Mouse (Mus musculus) CH12.LX (cell line): ENCODE data around the gene 3110021N24Rik.

Source experiments
- CTCF ChIP-seq, 2 experiments: IDR thresholded peaks in 1 of 2; conservative IDR thresholded peaks in 1 of 2; 2 replicates each; pipeline ENCODE4 v1.5.1; 2011 to 2012; ENCODE audit warnings: low read depth in 2 of 2, low read length in 2 of 2, improper control_type of control experiment in 1 of 2, inconsistent platforms in 1 of 2, mild to moderate bottlenecking in 1 of 2, moderate library complexity in 1 of 2
- EP300 ChIP-seq: IDR thresholded peaks from 2 replicates; pipeline ENCODE4 v1.6.1; 2011; ENCODE audit warnings: low read length, improper control_type of control experiment
- JUN ChIP-seq: IDR thresholded peaks from 2 replicates; pipeline ENCODE4 v1.6.1; 2011; ENCODE audit warnings: low read depth, mild to moderate bottlenecking, low read length, improper control_type of control experiment, moderate library complexity; ENCODE audit not compliant: insufficient read depth
- MAFK ChIP-seq: IDR thresholded peaks from 2 replicates; pipeline ENCODE4 v1.6.1; 2011; ENCODE audit warnings: low read length, improper control_type of control experiment; ENCODE audit not compliant: insufficient replicate concordance
- MXI1 ChIP-seq: IDR thresholded peaks from 2 replicates; pipeline ENCODE4 v1.6.1; 2011; ENCODE audit warnings: mild to moderate bottlenecking, low read depth, low read length, improper control_type of control experiment
- NRF1 ChIP-seq: IDR thresholded peaks from 2 replicates; pipeline ENCODE4 v1.6.1; 2014; ENCODE audit warnings: low read depth, mild to moderate bottlenecking, inconsistent platforms, low read length, improper control_type of control experiment, moderate library complexity
- POLR2A ChIP-seq: IDR thresholded peaks from 2 replicates; pipeline ENCODE4 v1.6.1; 2011; ENCODE audit warnings: low read depth, mild to moderate bottlenecking, improper control_type of control experiment, low read length
- RCOR1 ChIP-seq: conservative IDR thresholded peaks from 2 replicates; pipeline ENCODE4 v1.6.1; 2012; ENCODE audit warnings: low read depth, mild to moderate bottlenecking, inconsistent platforms, low read length, improper control_type of control experiment

GRCm38 (mm10) chr4:108708209-108708608 lies 11.2 kb upstream of the 3110021N24Rik start:
- TF ChIP-seq MAFK (no peak), CTCF (conservative IDR thresholded peaks at IDR 0.05 in 1 of 2, IDR thresholded peaks at IDR 0.05 in 1 of 2; ENCODE audit: low read depth in 2 of 2, low read length in 2 of 2) (no peak), RCOR1 (no peak), NRF1 (no peak), POLR2A (no peak), EP300 (no peak), MXI1 (no peak), JUN (no peak)
